Mouse (Mus musculus) 3134 (cell line): ENCODE data around the gene Gcnt4.
"Not testable (repeated sequence)": the region's sequence is repeated elsewhere in the genome, so short reads cannot be mapped to it uniquely, and the experiment has no call there.

Experiments used
- DNase-seq: peaks from one replicate; pipeline ENCODE4 v3.0.0-alpha.2; 2011; ENCODE audit warnings: low spot score; ENCODE audit not compliant: insufficient read length; ENCODE audit errors: extremely low read depth

The Gcnt4 gene

DNA sequence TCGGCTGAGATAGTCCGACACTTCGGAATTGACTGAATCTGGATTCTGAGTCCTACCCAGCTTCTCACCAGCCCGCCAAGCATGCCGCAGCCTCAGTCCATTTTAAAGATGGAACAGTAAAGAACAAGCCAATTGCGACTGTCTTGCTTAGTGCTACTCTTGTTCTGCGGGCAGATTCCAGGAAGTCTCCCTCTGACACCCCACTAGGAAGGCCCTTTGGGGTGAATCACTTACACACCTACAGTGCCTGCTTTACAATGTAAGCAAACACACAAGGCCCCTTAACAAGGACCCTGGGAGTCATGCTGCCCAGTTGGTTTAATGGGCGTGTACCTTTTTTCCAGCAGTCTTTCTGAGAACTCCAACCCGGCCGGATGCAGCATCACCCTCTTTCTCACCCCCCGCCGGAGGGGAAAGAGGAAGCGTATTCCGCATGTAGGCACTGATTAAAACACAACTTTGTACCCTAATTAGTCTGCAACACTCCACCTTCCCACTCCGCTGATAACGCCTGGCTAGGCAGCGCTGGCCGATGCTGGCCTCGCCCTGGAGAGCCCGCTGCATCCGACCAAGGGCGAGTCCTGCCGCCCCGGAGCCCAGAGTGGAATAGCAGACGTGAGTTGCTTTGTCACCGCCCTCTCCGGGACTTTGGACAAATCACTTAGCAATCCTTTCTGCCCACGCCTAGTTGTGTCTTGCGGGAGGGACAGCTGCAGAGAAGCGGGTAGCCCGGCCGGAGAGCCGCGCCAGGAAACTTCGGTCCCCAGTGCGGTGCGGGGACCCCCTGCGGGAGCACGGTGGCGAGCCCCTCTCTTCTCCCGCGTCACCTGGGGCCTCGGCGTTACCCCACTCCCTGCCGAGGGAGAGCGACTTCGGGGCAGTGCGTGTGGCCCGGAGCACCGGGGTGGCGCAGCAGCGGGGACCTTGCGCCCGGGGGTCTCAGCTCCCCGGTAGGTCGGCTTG is at the start of gene Gcnt4:
Gene Gcnt4 (plus strand): TSS at position 691 of the 963 bp plus-strand sequence.
- DNase-seq, result peak; percentile 86

DNA sequence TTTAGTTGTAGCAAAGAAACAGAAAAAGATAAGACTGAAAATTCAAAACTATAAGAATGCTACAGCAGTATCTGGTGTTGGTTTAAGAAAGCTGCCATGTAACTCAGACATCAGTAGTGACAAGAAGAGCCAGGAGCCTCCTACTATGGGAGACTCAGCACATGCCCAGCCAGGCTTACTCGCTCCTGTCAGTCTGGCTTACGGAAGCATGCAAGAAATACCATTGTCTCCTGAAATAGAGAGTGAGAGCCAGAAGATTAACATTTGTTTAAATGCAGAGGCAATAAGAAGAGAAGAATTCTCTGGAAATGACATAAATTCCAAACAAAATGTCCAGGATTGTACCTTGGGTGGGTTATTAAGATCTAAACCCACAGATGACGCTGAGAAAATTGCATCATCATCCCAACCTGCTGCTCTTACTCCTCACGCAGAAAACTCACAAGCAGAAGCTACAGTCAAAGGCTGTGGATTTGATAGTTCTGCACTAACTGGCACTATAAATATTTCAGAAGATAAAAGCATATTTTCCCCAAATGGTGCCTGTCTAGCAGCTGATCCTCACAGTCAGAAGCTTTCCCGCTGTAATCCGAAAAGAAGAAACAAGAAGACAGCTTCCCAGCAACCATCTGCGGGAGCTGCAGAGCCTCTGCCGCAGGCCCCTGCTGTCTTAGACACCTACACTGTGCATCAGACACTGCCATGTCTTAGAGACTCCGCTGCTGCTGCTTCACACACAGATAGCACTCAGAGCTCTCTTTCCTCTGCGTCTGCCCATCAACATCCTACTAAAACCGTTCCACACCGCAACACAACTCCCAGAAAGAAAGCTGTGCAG is 46.0 kb upstream of the Gcnt4 start:
- DNase-seq, result no peak

DNA sequence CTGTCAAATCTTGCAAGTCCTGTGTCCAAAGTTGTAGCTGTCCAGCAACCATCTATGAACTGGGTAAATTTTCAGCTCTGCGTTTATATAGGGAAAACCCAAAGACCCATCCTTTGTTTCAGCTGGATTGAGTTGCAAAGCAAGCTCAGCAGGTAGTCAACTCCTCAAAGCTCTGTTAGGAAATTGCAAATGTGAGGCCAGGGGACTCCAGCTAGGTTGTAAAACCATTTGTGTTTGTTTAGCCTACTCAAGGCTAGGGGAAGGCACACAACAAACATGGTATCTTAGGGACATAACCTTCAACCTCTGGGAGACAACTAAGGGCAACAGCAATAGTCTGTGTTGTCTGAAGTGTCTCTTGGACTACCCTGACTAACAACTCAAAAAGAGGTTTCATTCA is 40.0 kb upstream of the Gcnt4 start:
- no peak for DNase-seq

DNA sequence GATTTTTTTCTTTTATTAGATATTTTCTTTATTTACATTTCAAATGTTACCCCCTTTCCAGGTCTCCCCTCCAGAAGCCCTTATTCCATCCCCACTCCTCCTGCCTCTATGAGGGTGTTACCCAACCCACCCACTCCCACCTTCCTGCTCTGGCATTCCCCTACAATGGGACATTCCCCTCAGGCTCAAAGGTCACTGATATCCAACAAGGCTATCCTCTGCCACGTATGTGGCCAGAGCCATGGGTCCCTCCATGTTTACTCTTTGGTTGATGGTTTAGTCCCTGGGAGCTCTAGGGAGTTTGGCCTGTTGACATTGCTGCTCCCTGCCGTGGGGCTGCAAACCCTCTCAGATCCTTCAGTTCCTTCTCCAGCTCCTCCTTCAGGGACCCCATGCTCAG is 34.5 kb upstream of the Gcnt4 start:
- no peak for DNase-seq

DNA sequence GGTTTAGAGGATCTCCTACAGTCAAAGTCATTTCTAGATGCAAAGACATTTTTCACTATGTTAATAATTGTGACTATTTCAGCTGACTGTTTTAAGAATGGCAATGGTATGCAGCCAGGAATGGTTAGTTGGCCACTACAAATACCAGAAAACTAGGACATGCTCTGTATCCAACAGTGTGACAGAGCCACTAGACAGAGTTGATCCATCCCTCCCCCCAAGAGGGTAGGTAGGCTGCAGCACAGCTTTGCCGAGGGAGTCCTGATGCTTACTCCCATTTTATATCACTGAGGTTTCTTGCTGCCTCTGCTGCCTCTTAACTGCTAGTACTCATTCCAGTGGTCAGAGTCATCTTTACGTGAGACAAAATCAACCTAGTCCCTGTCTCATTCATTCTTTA is 29.3 kb upstream of the Gcnt4 start:
- no peak for DNase-seq

DNA sequence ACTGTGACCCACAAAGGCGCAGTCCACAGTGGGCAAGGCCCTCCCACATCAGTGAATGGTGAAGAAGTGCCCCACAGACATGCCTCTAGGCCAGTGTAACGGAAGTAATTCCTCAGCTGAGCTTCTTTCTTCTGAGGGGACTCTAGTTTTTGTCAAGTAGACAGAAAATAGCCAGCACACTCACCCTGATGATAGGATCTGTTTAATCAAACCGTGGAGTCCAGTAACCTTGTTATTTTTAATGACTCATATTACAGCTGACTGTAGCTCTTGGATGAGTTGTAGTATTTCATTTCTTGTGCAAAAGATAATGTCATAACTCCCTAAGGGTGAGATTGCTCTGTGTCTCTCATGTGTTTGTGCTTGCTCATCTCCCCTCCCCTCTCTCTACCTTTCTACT is 17.8 kb upstream of the Gcnt4 start:
- no peak for DNase-seq

DNA sequence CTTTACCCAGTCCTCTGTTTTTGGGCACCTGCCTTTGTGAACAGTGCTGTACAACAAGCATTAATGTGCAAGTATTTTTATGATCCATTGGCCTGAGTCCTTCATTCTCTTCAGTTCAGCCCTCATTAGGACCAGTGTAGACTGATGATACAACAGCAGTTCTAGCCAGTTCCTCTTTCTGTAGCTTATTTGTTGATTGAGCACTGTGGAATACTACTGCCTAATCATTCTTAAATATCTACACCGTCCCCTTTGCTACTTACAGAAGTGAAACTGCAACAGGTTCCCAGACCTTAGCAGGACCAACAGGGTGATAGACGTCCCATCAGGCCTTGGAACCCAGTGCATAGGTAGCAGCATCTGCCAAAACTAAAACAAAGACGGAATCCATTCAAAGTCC is 13.3 kb upstream of the Gcnt4 start:
- no peak for DNase-seq

DNA sequence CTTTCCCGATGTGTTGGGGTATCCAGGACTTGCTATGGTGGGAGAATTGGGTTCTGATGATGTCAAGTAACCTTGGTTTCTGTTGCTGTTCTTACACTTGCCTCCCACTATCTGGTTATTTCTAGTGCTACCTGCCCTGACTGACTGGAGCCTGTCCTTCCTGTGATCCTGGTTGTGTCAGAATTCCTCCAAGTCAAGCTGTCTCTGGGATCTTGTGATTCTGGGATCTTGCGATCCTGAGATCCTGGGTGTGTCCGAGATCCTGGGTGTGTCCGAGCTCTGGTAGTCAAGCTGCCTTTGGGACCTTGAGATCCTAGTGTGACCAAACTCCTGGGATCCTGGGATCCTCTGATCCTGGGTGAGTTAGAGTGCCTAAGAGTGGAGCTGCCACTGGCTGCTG is 1.4 kb upstream of the Gcnt4 start:
- not testable (repeated sequence) for DNase-seq

DNA sequence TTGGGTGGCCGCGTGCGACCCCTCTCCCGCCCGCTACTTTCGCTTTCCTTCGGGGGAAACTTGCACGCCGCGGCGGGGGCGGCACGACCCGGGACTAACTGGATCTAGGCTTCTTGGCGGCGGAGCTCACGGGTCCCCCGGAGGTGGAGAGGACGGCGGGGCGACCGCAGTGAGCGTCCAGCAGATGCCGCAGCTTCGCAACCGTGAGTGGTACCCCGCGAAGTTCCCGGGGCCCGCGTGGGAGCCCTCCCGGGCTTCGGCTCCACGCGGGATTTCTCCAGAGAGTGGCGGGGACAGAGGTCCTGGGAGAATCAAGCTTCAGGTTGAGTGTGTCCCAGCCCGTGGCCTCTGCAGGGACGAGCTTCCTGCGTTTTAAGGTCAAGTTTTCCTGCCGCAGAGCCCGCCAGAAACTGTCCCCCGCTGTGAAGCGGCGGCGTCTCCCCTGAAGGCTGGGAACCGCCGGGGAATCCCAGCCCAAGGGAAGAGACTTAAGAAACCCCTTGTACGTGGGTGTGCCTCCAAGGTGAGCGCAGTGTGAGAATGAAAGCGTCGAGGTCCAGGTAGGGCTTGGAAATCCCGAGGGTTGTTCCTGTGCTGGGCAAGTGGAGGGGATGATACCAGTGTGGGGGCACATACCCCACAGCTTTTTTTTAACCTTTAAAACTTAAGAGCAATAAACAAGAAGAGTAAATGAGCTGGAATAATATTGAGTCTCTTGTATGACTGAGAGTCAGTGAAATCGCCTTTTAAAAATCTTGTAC is 676 bp downstream of the Gcnt4 start:
- peak; percentile 70 for DNase-seq

DNA sequence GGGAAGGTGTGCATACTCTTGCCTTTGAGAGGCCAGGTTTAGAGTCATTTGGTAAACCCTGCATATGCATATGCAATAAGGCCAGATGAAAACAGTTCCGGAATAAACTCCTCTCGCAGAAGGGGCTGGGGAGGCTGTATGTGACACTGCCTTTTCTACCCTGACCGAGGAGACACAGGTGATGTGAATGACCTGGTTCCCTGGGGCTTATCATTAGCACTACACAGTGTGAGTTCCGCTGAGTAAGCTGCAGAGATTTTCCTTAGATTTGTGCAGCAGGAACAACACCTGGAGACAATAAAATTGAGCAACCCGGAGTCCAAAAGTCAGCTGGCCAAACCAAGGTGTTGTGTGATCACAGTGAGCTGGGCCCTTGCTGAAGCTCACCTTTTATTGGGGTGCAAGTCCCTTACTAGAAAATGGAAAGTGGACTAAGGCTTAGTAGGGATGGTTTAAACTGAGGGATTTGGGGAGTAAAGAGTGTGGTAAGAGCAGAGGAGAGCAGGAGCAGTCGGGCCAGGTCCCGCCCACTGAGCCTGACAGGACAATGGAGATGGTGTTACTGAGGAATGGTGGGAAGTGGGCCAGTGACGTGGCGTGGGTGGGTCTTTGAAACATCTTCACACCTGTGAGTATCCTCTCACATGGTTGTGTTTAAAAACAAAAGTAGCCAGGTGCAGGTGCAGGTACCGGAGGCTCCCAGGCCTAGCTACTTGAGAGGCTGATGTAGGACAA is 1.7 kb downstream of the Gcnt4 start:
- no peak for DNase-seq

DNA sequence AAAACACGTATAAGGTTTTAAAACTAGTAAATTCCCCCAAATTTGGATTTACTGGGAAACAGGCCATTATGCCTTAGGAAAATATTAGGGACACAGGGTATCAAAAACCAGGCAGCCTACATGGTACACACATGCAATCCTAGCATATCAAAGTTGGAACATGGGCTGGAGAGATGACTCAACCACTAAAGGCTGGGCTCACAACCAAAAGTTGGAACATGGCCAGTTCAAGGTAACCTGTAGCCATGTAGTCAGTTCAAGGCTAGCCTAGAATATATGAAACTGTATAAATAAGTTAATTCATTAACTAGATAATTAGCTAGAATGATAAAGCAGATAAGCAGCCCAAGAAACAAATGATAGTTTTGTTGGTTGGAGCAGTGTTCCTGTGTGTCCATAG is 3.3 kb downstream of the Gcnt4 start:
- no peak for DNase-seq

DNA sequence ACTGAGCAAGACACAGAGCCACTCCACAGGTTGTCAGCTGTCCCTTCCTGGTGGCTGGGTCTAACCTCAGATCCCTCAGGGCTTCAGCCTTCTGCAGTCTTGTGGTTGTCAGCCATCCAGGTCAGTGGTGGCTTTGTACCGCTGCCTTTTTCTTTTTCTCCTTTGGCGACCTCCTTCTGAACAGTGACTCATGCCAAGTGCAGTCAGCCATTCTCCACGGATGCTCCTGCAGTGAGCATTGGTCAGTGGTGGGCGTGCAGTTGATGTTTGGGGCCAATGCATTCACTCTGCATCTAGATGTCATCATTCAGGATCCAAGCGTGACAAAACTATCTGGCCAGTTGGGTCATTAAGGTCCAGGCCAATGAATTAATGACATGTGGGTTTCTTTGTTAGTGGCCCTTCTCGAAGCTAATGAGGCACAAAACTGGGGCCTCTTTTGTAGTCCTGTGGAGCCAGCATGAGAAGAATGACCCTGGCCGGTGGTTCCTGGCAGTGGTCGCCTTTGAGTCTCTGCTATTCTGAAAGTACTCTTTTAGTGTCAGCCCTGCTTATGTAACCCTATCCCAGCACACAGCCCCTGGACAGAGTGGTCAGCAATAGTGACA is 4.0 kb downstream of the Gcnt4 start:
- peak; percentile 61 for DNase-seq

DNA sequence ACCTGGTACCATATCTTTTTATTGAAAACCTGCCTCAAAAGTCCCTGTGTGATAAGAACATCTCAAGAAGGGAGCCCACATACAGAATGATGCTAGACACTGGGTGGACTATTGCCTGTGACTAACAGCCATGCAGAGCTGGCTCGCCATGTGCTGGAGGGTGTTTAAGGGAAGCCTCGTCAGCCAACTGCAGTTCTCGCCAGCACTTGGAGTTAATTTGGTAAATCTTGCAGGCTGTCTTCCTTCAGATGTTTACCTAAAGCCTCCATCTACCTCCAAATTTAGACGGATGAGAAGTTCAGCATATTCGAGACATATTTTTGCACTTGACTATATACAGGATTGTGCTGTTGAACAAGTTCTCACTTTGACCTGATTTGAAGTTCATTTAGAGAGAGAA is 8.3 kb downstream of the Gcnt4 start:
- DNase-seq, result no peak

DNA sequence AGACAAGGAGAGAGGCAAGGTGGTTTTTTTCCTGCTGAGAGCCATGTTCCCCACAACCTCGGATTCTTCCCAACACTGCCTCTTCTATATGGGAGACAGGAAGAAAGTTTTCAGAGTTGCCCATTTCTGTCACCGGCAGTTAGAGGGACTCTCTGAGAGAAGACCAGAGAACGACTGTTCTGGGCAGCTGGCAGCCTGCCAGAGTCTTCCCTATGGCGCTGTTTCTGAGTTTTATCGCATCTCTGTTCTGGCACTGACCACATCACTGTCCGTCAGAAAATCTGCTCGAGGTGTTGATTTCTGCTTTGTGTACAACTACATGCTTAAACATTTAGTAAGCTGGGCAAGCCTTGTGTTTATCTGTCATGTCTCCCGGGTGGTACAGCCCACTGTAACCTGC is 8.9 kb downstream of the Gcnt4 start:
- no peak for DNase-seq

DNA sequence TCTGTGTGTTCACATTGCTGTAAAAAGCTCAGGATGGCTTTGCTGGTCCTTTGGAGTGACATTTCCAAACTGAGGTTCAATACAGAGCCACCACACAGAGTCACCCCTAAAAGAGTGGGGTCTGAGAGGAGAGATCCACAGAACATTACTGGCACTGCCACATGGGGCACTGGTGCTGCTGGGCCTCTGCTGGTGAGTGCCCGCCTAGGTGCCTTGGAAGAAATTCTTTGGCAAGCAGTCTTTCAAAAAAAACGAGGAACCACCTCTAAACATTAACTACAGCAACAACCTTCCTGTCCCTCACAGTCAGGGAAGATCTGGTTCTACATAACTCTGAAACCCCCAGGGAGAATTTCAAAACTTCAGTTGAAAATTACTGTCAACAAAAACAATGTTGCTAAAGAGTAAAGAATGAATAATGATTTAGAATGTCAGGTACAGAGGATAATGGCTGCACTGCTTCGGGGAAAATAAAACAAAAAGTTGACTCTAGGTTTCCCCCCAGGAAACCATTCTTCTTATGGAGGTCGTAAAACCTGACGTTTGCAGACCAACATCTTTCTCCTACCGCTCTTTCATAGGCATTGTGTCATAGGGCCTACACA is 11.8 kb downstream of the Gcnt4 start:
- no peak for DNase-seq

DNA sequence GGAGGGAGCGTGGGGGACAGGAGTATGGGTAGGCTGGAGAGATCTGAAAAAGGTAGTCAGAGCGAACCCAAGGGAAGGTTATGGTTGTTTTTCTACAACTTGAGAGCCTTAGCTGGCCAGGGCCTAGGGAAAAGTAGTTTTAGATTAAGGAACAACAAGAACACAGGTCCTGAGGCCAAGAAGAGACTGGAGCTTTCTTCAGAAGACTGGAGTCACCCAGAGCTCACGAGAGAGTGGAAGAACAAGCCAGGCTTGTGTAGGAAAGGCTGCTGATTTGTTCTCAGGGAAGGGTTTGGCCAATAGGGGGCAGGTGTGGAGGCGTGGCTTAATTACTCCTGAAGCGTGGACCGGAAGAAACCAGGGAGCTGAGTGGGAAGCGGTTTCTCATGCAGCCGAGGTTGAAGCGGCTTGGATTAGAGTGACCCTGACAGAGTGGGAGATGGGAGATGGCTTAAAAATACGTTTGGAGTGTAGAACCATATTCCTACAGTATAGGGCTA is 12.6 kb downstream of the Gcnt4 start:
- DNase-seq, result no peak

DNA sequence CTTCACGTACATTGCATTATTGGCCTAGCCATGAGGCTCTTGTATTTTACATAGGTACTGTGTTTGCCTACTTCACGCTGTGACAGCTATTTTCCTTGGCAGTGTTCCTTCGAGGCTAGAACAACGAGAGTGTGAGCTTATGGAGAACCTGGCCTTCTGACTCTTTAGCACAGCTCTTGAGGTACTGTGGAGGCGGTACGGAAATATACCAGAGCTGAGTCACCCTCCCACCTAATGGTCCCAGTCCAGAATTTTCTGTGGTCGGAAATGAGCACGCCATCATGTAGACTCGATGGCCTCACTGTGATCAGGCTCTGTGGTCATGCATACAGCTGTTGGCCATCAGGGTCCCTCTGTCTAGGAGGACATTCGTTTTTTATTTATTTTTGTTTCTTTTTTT is 15.2 kb downstream of the Gcnt4 start:
- peak; percentile 51 for DNase-seq

DNA sequence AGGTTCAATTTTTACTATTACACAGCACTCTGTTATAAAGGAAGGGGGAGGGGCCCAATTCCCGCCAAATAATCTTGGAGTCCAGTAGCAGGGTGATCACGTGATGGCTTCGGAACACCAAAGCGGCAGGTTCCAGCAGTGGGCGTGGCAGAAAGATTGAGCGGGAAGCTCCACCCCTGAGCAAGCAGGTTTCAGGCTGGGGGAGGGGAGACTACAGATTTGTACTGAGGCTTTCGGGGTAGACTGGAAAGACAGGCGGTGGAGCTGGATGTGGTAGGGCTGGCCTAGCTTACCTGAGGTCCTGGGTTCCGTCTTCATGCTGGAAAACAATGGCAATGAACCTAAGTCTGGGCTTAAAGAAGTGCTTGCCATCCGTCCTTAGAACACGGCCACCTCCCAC is 17.0 kb downstream of the Gcnt4 start:
- not testable (repeated sequence) for DNase-seq

DNA sequence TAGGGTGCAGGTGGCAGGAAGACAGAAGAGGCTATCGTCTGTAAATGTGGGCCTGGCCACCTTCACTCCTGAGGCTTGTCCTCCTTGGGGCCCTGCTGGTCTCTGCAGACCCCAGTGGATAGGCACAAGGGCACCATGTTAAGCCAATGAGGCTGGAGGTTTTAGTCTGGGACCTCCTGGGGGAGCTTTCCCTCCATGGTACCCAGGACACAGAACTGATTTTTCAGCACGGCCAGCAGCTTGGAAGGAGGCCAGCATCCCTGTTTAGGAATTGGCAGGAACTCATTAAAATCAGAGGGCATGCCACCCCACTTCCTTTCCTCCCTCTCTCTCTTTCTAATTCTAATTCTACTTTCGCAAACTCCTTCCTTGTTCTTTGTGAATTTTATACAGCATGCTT is 19.1 kb downstream of the Gcnt4 start:
- no peak for DNase-seq
